Mouse (Mus musculus): ENCODE data around the gene Btbd9. TPM values are rescaled to one million over a fixed set of nuclear protein-coding genes. Genes with fewer than 3 reads are reported as not detected.

Btbd9 gene
- polyA plus RNA-seq, 1 experiment: 21.3 TPM

GRCm38 (mm10) chr17:30279684-30280083, 296.6 kb downstream of the Btbd9 start:
- Histone ChIP-seq H3K36me3 (ENCODE audit: control insufficient read depth, insufficient read depth) (no peaks in the 10 kb centered on the region), H3K4me3 (no peak overlapping the region), H3ac (ENCODE audit: control insufficient read depth, insufficient read length) (no peak overlapping the region), H3K79me2 (ENCODE audit: control insufficient read depth, insufficient read depth) (no peaks in the 10 kb centered on the region), H3K4me2 (ENCODE audit: low read depth) (no peak overlapping the region), H3K27me3 (ENCODE audit: control insufficient read depth, insufficient read depth, insufficient read length) (no peaks in the 10 kb centered on the region)
- no peak for TF ChIP-seq REST (IDR thresholded peaks at IDR 0.05; ENCODE audit: insufficient read depth, insufficient read length)
- no peak for TF ChIP-seq MYOG (IDR thresholded peaks at IDR 0.05; ENCODE audit: control insufficient read depth in 1 of 3, insufficient read depth in 1 of 3, insufficient read length in 2 of 3, low read depth in 2 of 3)
- no peak for TF ChIP-seq SRF (IDR thresholded peaks at IDR 0.05; ENCODE audit: control insufficient read depth, insufficient read length, low read depth)
- no peak for TF ChIP-seq USF1 (IDR thresholded peaks at IDR 0.05; ENCODE audit: low read depth)
- no peak for TF ChIP-seq POLR2AphosphoS2 (IDR thresholded peaks at IDR 0.05; ENCODE audit: insufficient read length, low read depth)
- no peak for TF ChIP-seq TCF12 (IDR thresholded peaks at IDR 0.05; ENCODE audit: insufficient read depth, poor library complexity, severe bottlenecking)
- no peak for TF ChIP-seq E2F4 (IDR thresholded peaks at IDR 0.05; ENCODE audit: insufficient read depth)
- no peak for TF ChIP-seq CEBPB (IDR thresholded peaks at IDR 0.05; ENCODE audit: insufficient read depth, poor library complexity, severe bottlenecking)
- no peak for TF ChIP-seq POLR2A (IDR thresholded peaks at IDR 0.05; ENCODE audit: insufficient read length, low read depth)
- TF ChIP-seq TCF3 (IDR thresholded peaks at IDR 0.05; ENCODE audit: insufficient read length, low read depth): no peak
- TF ChIP-seq MYOD1 (IDR thresholded peaks at IDR 0.05; ENCODE audit: control insufficient read depth in 1 of 3, insufficient read length in 2 of 3, low read depth in 2 of 3): no peak
- TF ChIP-seq MAX (IDR thresholded peaks at IDR 0.05; ENCODE audit: low read depth): no peak

- no peaks in the 10 kb centered on the region for H3K27me3 ChIP-seq (ENCODE audit: control insufficient read depth, insufficient read depth, insufficient read length)
- no peak overlapping the region for H3ac ChIP-seq (ENCODE audit: control insufficient read depth, insufficient read length)
- no peaks in the 10 kb centered on the region for H3K36me3 ChIP-seq (ENCODE audit: control insufficient read depth, insufficient read depth)
- no peak for TF ChIP-seq MYOD1 (IDR thresholded peaks at IDR 0.05; ENCODE audit: control insufficient read depth in 1 of 3, insufficient read length in 2 of 3, low read depth in 2 of 3)
- no peak for TF ChIP-seq REST (IDR thresholded peaks at IDR 0.05; ENCODE audit: insufficient read depth, insufficient read length)
- no peak for TF ChIP-seq E2F4 (IDR thresholded peaks at IDR 0.05; ENCODE audit: insufficient read depth)
- no peak for TF ChIP-seq CEBPB (IDR thresholded peaks at IDR 0.05; ENCODE audit: insufficient read depth, poor library complexity, severe bottlenecking)
- TF ChIP-seq MYOG (IDR thresholded peaks at IDR 0.05; ENCODE audit: control insufficient read depth in 1 of 3, insufficient read depth in 1 of 3, insufficient read length in 2 of 3, low read depth in 2 of 3): no peak
- TF ChIP-seq POLR2AphosphoS2 (IDR thresholded peaks at IDR 0.05; ENCODE audit: insufficient read length, low read depth): no peak
- TF ChIP-seq TCF12 (IDR thresholded peaks at IDR 0.05; ENCODE audit: insufficient read depth, poor library complexity, severe bottlenecking): no peak
- TF ChIP-seq TCF3 (IDR thresholded peaks at IDR 0.05; ENCODE audit: insufficient read length, low read depth): no peak
- no peak for TF ChIP-seq POLR2A (IDR thresholded peaks at IDR 0.05; ENCODE audit: insufficient read length, low read depth)
- no peak for TF ChIP-seq MAX (IDR thresholded peaks at IDR 0.05; ENCODE audit: low read depth)
- TF ChIP-seq SRF (IDR thresholded peaks at IDR 0.05; ENCODE audit: control insufficient read depth, insufficient read length, low read depth): no peak
- TF ChIP-seq USF1 (IDR thresholded peaks at IDR 0.05; ENCODE audit: low read depth): no peak
- H3K79me2 ChIP-seq (ENCODE audit: control insufficient read depth, insufficient read depth): no peaks in the 10 kb centered on the region
- H3K4me2 ChIP-seq (ENCODE audit: low read depth): no peak overlapping the region
- no peak overlapping the region for H3K4me3 ChIP-seq
These were observed 297.5 kb downstream of the Btbd9 start for GRCm38 (mm10) chr17:30278596-30279378.

DNA sequence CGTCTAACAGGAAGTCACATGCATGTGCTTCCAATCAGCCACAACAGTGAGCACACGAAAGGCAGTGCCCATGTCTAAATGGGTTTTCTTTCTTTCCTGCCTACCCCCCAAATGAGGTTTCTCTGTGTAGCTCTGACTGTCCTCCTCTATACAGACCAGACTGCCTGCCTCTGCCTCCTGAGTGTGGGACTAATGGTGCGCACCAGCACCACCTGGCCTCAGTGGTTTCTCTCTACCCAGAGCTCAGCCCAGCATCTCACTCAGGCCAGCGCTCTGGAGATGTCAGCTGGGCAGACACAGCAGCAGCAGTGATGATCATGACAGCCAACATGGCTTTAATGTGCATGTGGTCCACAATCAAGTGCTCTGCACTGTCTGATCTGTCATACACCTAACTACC, 299.8 kb downstream of the Btbd9 start:
- TF ChIP-seq MYOD1 (IDR thresholded peaks at IDR 0.05; ENCODE audit: control insufficient read depth in 1 of 3, insufficient read length in 2 of 3, low read depth in 2 of 3) (no peak), REST (IDR thresholded peaks at IDR 0.05; ENCODE audit: insufficient read depth, insufficient read length) (no peak), POLR2A (IDR thresholded peaks at IDR 0.05; ENCODE audit: insufficient read length, low read depth) (no peak), CEBPB (IDR thresholded peaks at IDR 0.05; ENCODE audit: insufficient read depth, poor library complexity, severe bottlenecking) (no peak), USF1 (IDR thresholded peaks at IDR 0.05; ENCODE audit: low read depth) (no peak), POLR2AphosphoS2 (IDR thresholded peaks at IDR 0.05; ENCODE audit: insufficient read length, low read depth) (no peak), TCF12 (IDR thresholded peaks at IDR 0.05; ENCODE audit: insufficient read depth, poor library complexity, severe bottlenecking) (no peak)

DNA sequence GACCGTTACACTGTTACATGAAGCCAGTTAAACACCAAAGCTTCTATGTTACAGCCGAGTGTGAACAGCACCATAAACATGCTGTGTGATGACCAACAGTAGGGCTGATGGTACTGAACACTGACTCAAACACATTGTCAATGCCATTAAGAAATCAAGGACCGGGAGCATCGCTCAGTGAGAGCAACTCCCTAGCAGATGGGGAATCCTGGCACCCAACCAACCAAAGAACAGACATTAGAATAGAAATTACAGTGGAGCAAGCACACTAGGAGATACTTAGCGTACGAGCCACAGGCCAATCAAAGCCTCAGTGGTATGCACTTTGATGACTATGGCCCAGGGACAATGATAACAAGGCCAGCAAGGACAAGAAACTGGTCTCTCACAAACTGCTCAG, 303.5 kb downstream of the Btbd9 start:
- no peaks in the 10 kb centered on the region for H3K79me2 ChIP-seq (ENCODE audit: control insufficient read depth, insufficient read depth)
- H3K27me3 ChIP-seq (ENCODE audit: control insufficient read depth, insufficient read depth, insufficient read length): no peaks in the 10 kb centered on the region
- no peak overlapping the region for H3ac ChIP-seq (ENCODE audit: control insufficient read depth, insufficient read length)
- no peaks in the 10 kb centered on the region for H3K36me3 ChIP-seq (ENCODE audit: control insufficient read depth, insufficient read depth)
- no peak overlapping the region for H3K4me3 ChIP-seq
- H3K4me2 ChIP-seq (ENCODE audit: low read depth): no peak overlapping the region
- TF ChIP-seq CEBPB (IDR thresholded peaks at IDR 0.05; ENCODE audit: insufficient read depth, poor library complexity, severe bottlenecking) (no peak), MAX (IDR thresholded peaks at IDR 0.05; ENCODE audit: low read depth) (no peak), POLR2AphosphoS2 (IDR thresholded peaks at IDR 0.05; ENCODE audit: insufficient read length, low read depth) (no peak), MYOD1 (IDR thresholded peaks at IDR 0.05; ENCODE audit: control insufficient read depth in 1 of 3, insufficient read length in 2 of 3, low read depth in 2 of 3) (no peak), USF1 (IDR thresholded peaks at IDR 0.05; ENCODE audit: low read depth) (no peak), E2F4 (IDR thresholded peaks at IDR 0.05; ENCODE audit: insufficient read depth) (no peak), POLR2A (IDR thresholded peaks at IDR 0.05; ENCODE audit: insufficient read length, low read depth) (no peak), TCF12 (IDR thresholded peaks at IDR 0.05; ENCODE audit: insufficient read depth, poor library complexity, severe bottlenecking) (no peak), SRF (IDR thresholded peaks at IDR 0.05; ENCODE audit: control insufficient read depth, insufficient read length, low read depth) (no peak), TCF3 (IDR thresholded peaks at IDR 0.05; ENCODE audit: insufficient read length, low read depth) (no peak), MYOG (IDR thresholded peaks at IDR 0.05; ENCODE audit: control insufficient read depth in 1 of 3, insufficient read depth in 1 of 3, insufficient read length in 2 of 3, low read depth in 2 of 3) (no peak), REST (IDR thresholded peaks at IDR 0.05; ENCODE audit: insufficient read depth, insufficient read length) (no peak)

More for the DNA sequence above, 299.8 kb downstream of the Btbd9 start:
- no peaks in the 10 kb centered on the region for H3K27me3 ChIP-seq (ENCODE audit: control insufficient read depth, insufficient read depth, insufficient read length)
- no peak overlapping the region for H3ac ChIP-seq (ENCODE audit: control insufficient read depth, insufficient read length)
- no peak overlapping the region for H3K4me3 ChIP-seq
- no peaks in the 10 kb centered on the region for H3K36me3 ChIP-seq (ENCODE audit: control insufficient read depth, insufficient read depth)
- H3K79me2 ChIP-seq (ENCODE audit: control insufficient read depth, insufficient read depth): no peaks in the 10 kb centered on the region
- H3K4me2 ChIP-seq (ENCODE audit: low read depth): no peak overlapping the region
